Mouse (Mus musculus): ENCODE measurements around the gene Spesp1.

DNA sequence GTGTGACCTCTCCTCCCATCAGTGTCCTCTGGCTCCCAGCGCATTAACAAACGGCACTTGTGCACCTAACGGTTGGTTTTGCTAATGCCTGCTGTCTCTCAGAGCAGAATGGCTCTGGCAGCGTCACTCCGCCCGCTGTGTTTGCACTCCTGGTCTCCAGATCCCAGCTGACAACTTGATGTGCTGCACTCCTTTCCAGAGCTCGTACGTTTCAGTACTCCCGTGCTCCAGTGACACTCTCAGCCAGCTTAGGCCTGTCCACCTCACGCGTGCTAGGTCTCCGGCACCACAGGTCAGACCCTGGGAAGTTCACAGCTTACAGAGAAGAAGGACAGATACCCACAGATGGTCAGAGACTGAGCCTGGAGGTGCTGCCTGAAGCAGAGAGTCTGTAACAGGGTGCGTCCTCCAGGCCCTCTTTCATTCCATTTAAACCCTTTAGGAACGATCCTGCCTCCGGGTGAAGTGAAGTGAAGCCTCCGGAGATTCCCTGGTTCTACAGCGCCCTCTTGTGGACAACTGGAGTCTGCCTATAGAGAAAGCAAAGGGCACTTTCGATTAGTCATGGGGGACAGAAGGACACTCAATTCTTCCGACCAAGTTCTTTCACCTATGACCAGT, 37.9 kb downstream of the Spesp1 start:
- TF ChIP-seq POLR2A (IDR thresholded peaks at IDR 0.05; ENCODE audit: borderline replicate concordance, control insufficient read depth, low read depth, low read length) (no peak), CTCF (IDR thresholded peaks at IDR 0.05; ENCODE audit: control insufficient read depth, insufficient read depth, low read length) (peak; percentile 69)

Data from bone marrow, adult 2 months (tissue).